Mouse (Mus musculus) liver, adult 2 months (tissue): ENCODE results near the gene Ywhab.

Source experiments
- CTCF ChIP-seq: fragments of 200-500 bp; IDR thresholded peaks from 2 replicates; pipeline ENCODE4 v1.5.1; 2011; ENCODE audit warnings: low read depth, low read length, control low read depth
- POLR2A ChIP-seq: fragments of 200-500 bp; IDR thresholded peaks from 2 replicates; pipeline ENCODE4 v1.6.1; 2011; ENCODE audit warnings: low read length, control low read depth; ENCODE audit not compliant: insufficient read depth; ENCODE audit errors: extremely low read depth

- no peak for TF ChIP-seq CTCF
- TF ChIP-seq POLR2A, result no peak
Observed at GRCm38 (mm10) chr2:164032973-164033372, 38.2 kb downstream of the Ywhab start.
